Mouse (Mus musculus): Measurements from ENCODE around the gene Tbc1d17. TPM values are rescaled to one million over a fixed set of nuclear protein-coding genes. Genes with fewer than 3 reads are reported as not detected.

The Tbc1d17 gene
- polyA plus RNA-seq, 1 experiment from 2014 or later, result 64.5 TPM

DNA sequence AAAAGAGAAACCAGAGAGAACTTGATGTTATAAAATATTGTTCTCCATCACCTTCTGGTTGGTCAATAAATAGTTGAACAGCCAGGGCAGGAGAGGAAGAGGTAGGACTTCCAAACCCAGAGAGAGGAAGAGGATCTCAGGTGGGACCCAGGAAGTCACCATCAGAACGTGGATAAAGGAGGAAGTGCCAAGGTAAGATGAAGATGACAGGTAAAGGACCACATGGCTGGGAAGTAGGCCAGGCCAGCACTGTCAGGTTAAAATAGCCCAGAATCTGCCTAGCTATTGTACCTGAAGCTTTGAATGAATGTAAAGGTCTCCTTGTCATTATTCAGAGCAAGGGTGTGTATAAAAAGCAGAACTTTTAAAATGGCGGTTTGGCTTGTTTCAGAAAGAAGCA lies 40.0 kb downstream of the Tbc1d17 start:
- WGBS, result 86% methylated on average over 2 of the region's 2 CpGs
- no peak overlapping the region for H3K9ac ChIP-seq
- H3K36me3 ChIP-seq, result 0 out of 2 replicates have a peak, but pooled peaks cover 4% of the 10 kb centered on the region
- no peak overlapping the region for H3K4me2 ChIP-seq
- H3K27me3 ChIP-seq (replicated peaks), result no peaks in the 10 kb centered on the region
- no peak for ATAC-seq (ENCODE audit: insufficient read depth, low FRiP score, low read depth)
- H3K4me1 ChIP-seq, result no peaks in the 10 kb centered on the region; the same call in 1 of the 2 replicates
- no peaks in the 10 kb centered on the region for H3K9me3 ChIP-seq
- H3K4me3 ChIP-seq (replicated peaks), result no peak overlapping the region
- H3K27ac ChIP-seq, result no peak overlapping the region

DNA sequence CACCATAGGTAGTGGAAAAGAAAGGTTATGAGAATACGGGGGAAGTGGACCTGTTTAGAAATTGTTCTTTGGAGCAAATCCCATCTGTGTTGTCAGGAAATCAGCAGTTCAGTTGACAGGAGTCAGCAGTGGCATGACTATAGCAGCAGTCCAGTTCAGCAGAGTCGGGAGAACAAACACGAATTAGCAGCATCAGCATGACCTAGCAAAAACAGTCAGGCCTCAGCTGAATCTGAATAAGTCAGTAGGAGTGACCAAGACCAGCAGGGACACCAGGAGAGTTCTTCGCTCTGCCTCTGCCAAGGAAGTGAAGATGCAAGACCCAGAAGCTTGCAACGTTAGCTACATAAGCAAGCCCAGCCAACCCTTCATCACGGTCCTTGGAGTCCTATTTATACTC lies 56.1 kb downstream of the Tbc1d17 start:
- no peak overlapping the region for H3K27ac ChIP-seq
- no peaks in the 10 kb centered on the region for H3K9me3 ChIP-seq
- no peak for ATAC-seq (ENCODE audit: insufficient read depth, low FRiP score, low read depth)
- 77% methylated on average over 6 of the region's 6 CpGs for WGBS
- no peaks in the 10 kb centered on the region for H3K27me3 ChIP-seq (replicated peaks)
- H3K36me3 ChIP-seq, result no peaks in the 10 kb centered on the region
- H3K4me3 ChIP-seq (replicated peaks), result no peak overlapping the region
- no peak overlapping the region for H3K9ac ChIP-seq
- H3K4me1 ChIP-seq, result no peaks in the 10 kb centered on the region
- no peak overlapping the region for H3K4me2 ChIP-seq

DNA sequence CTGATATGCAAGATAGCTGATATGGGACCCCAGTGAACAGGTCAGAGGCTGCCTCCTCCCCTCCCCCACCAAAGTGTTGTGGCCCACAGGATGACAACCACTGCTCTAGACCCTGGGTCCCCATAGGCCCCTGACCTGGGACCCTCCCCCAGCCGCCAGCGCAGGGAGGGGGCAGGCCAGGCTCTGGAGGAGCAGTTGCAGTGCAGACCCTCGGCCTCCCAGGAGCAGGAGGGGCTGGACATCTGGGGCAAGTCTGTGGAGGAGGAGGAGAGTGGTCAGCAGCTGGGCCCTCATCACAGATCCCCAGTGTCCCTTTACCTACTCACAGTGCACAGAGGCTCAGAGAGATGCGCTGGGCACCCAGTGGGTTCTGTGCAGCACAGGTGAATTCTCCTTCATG lies 58.8 kb downstream of the Tbc1d17 start:
- no peak for ATAC-seq (ENCODE audit: insufficient read depth, low FRiP score, low read depth)
- H3K9ac ChIP-seq, result no peak overlapping the region
- H3K4me2 ChIP-seq, result no peak overlapping the region
- H3K27ac ChIP-seq, result no peak overlapping the region
- WGBS, result 64% methylated on average over 4 of the region's 4 CpGs
- no peaks in the 10 kb centered on the region for H3K36me3 ChIP-seq
- H3K4me3 ChIP-seq (replicated peaks), result no peak overlapping the region
- no peaks in the 10 kb centered on the region for H3K4me1 ChIP-seq
- H3K27me3 ChIP-seq (replicated peaks), result no peaks in the 10 kb centered on the region
- H3K9me3 ChIP-seq, result no peaks in the 10 kb centered on the region

DNA sequence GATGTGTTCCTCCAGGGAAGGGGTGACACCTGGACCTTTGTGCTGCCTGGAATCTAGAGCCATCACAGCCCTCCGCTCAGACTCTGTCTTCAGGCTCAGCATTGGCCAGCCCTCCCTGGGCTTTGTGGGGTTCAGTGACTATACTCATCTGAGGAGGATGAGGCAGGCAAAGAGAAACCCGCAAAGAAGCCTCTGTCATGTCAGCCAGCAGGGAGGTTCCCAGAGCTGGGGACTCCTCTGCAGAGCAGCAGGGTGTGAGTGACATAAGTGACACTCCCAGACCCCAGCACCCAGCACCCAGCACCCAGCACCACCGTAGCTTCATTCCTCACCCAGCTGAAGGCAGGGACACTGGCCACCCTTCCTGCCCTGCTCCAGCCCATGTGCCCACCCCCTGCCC lies 59.3 kb downstream of the Tbc1d17 start:
- H3K36me3 ChIP-seq, result no peaks in the 10 kb centered on the region
- H3K9me3 ChIP-seq, result no peaks in the 10 kb centered on the region
- WGBS, result 75% methylated on average over 3 of the region's 3 CpGs
- ATAC-seq (ENCODE audit: insufficient read depth, low FRiP score, low read depth), result no peak
- H3K4me3 ChIP-seq (replicated peaks), result no peak overlapping the region
- H3K4me1 ChIP-seq, result no peaks in the 10 kb centered on the region
- H3K4me2 ChIP-seq, result no peak overlapping the region
- H3K27me3 ChIP-seq (replicated peaks), result no peaks in the 10 kb centered on the region
- no peak overlapping the region for H3K9ac ChIP-seq
- H3K27ac ChIP-seq, result no peak overlapping the region

MicroRNAs within 50 kb of the gene (microRNA counts, 519-probe panel; counts per million panel counts)
- microRNA mmu-miR-707, result not detected

Small RNA genes lying within 50 kb of the gene (microRNA-seq; reads per million reads assigned to microRNA genes)
- not detected for gene Mir707

Other genes with a start within 250 kb of the Tbc1d17 start
- gene Myh14, start 178.2 kb downstream of the Tbc1d17 start, polyA plus RNA-seq (2015; fragmentation: Nextera tagmentation; extraction: Ambion mirVana), result 29.0 and 32.7 TPM in 2 replicates
- gene Izumo2, start 140.3 kb downstream of the Tbc1d17 start, polyA plus RNA-seq (2015; fragmentation: Nextera tagmentation; extraction: Ambion mirVana), result not detected in 2 replicates
- gene Vrk3, start 100.7 kb downstream of the Tbc1d17 start, polyA plus RNA-seq (2015; fragmentation: Nextera tagmentation; extraction: Ambion mirVana), result 32.5 and 33.2 TPM in 2 replicates
- 2.1 and 2.3 TPM in 2 replicates for gene Zfp473, start 98.0 kb downstream of the Tbc1d17 start, polyA plus RNA-seq (2015; fragmentation: Nextera tagmentation; extraction: Ambion mirVana)
- 79.3 and 79.8 TPM in 2 replicates for gene Nup62, start 33.0 kb downstream of the Tbc1d17 start, polyA plus RNA-seq (2015; fragmentation: Nextera tagmentation; extraction: Ambion mirVana)
- 1.3 and 1.4 TPM in 2 replicates for gene Il4i1, start 32.7 kb downstream of the Tbc1d17 start, polyA plus RNA-seq (2015; fragmentation: Nextera tagmentation; extraction: Ambion mirVana)
- 5.3 and 6.4 TPM in 2 replicates for gene Atf5, start 32.4 kb downstream of the Tbc1d17 start, polyA plus RNA-seq (2015; fragmentation: Nextera tagmentation; extraction: Ambion mirVana)
- gene Akt1s1, start 88 bp downstream of the Tbc1d17 start, polyA plus RNA-seq (2015; fragmentation: Nextera tagmentation; extraction: Ambion mirVana), result 110 and 112 TPM in 2 replicates
- 25.5 and 32.7 TPM in 2 replicates for gene Pnkp, start 8.1 kb upstream of the Tbc1d17 start, polyA plus RNA-seq (2015; fragmentation: Nextera tagmentation; extraction: Ambion mirVana)
- gene Ptov1, start 20.7 kb upstream of the Tbc1d17 start, polyA plus RNA-seq (2015; fragmentation: Nextera tagmentation; extraction: Ambion mirVana), result 291 and 320 TPM in 2 replicates
- 88.7 and 91.0 TPM in 2 replicates for gene Med25, start 43.6 kb upstream of the Tbc1d17 start, polyA plus RNA-seq (2015; fragmentation: Nextera tagmentation; extraction: Ambion mirVana)
- 22.2 and 24.2 TPM in 2 replicates for gene Fuz, start 47.0 kb upstream of the Tbc1d17 start, polyA plus RNA-seq (2015; fragmentation: Nextera tagmentation; extraction: Ambion mirVana)
- 61.5 and 61.6 TPM in 2 replicates for gene Ap2a1, start 80.4 kb upstream of the Tbc1d17 start, polyA plus RNA-seq (2015; fragmentation: Nextera tagmentation; extraction: Ambion mirVana)
- gene Tsks, start 94.1 kb upstream of the Tbc1d17 start, polyA plus RNA-seq (2015; fragmentation: Nextera tagmentation; extraction: Ambion mirVana), result 0.09 and 0.14 TPM in 2 replicates
- gene Cpt1c, start 125.8 kb upstream of the Tbc1d17 start, polyA plus RNA-seq (2015; fragmentation: Nextera tagmentation; extraction: Ambion mirVana), result 19.3 and 19.4 TPM in 2 replicates
- gene Prmt1, start 137.5 kb upstream of the Tbc1d17 start, polyA plus RNA-seq (2015; fragmentation: Nextera tagmentation; extraction: Ambion mirVana), result 396 and 430 TPM in 2 replicates
- gene Irf3, start 148.6 kb upstream of the Tbc1d17 start, polyA plus RNA-seq (2015; fragmentation: Nextera tagmentation; extraction: Ambion mirVana), result 89.5 and 94.4 TPM in 2 replicates
- gene Bcl2l12, start 149.6 kb upstream of the Tbc1d17 start, polyA plus RNA-seq (2015; fragmentation: Nextera tagmentation; extraction: Ambion mirVana), result 47.3 and 47.7 TPM in 2 replicates
- 32.4 and 39.3 TPM in 2 replicates for gene Scaf1, start 167.3 kb upstream of the Tbc1d17 start, polyA plus RNA-seq (2015; fragmentation: Nextera tagmentation; extraction: Ambion mirVana)
- 58.0 and 59.8 TPM in 2 replicates for gene Rras, start 168.9 kb upstream of the Tbc1d17 start, polyA plus RNA-seq (2015; fragmentation: Nextera tagmentation; extraction: Ambion mirVana)
- 9.1 and 9.6 TPM in 2 replicates for gene Prr12, start 203.8 kb upstream of the Tbc1d17 start, polyA plus RNA-seq (2015; fragmentation: Nextera tagmentation; extraction: Ambion mirVana)
- gene Nosip, start 213.3 kb upstream of the Tbc1d17 start, polyA plus RNA-seq (2015; fragmentation: Nextera tagmentation; extraction: Ambion mirVana), result 52.8 and 55.5 TPM in 2 replicates
- gene Prrg2, start 213.6 kb upstream of the Tbc1d17 start, polyA plus RNA-seq (2015; fragmentation: Nextera tagmentation; extraction: Ambion mirVana), result 20.5 and 24.7 TPM in 2 replicates
- 320 and 325 TPM in 2 replicates for gene Rcn3, start 243.1 kb upstream of the Tbc1d17 start, polyA plus RNA-seq (2015; fragmentation: Nextera tagmentation; extraction: Ambion mirVana)

All from stomach, embryonic 15.5 days (tissue).